Mouse (Mus musculus): Measurements from ENCODE around the gene Dok5. TPM values are rescaled to one million over a fixed set of nuclear protein-coding genes. Genes with fewer than 3 reads are reported as not detected.

Gene Dok5
- polyA plus RNA-seq (2015; fragmentation: Nextera tagmentation; extraction: Ambion mirVana), result 72.6 TPM in 2 replicates

DNA sequence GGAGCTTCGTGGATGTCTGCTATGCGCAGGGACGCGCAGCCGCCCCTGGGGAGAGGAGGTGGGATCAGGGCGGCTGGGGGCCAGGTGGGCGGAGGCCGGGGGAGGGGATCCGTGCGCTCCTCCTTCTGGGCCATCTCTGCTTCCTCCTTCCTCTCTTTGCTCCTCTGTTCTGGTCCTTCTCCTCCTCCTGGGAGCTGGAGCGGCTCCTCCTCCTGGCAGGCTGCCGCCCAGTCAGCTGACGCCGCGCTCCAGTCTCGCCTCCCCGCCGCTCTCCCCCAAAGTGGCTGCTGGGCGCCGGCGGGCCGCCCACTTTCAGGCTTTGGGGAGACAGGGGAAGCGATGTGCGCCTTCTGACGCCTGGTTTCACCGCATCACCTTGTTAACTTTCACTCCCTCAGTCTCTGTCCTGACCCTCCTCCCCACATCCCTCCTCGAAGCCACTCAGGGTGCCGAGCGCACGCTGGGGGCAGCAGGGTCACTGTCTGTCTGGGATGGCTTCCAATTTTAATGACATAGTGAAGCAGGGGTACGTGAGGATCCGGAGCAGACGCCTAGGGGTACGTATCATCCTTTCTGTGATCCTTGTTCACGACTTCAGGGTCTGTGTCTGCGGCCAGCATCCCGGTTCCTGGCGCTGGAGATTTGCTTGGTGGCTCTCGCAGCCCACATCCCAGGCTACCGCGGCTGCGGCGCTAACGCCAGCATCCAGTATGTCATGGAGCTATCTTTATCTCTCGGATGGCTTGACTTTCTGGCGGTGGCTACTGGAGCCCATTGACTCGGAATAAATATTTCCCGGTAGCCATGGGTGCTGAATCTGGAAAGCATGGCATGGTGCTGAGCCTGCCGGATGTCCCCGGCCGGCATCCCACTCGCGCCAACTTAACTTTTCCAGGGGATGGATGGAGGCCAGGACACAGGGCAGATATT lies at the start of gene Dok5:
Dok5 (plus strand) TSS at position 176 of the 930 bp plus-strand sequence.
- Histone ChIP-seq H3K27me3 (no peaks in the 10 kb centered on the region), H3K36me3 (no peaks in the 10 kb centered on the region), H3K9me3 (no peaks in the 10 kb centered on the region), H3K4me3 (peak within 1 kb of the TSS; percentile 58), H3K27ac (replicated peaks) (peak within 1 kb of the TSS; percentile 91), H3K4me2 (peak within 1 kb of the TSS; percentile 76), H3K4me1 (replicated peaks) (peaks cover 52% of the 10 kb centered on the region), H3K9ac (peak within 1 kb of the TSS; percentile 84)
- ATAC-seq (ENCODE audit: low read depth), result peak; percentile 92
- 2% methylated on average over 47 of the region's 53 CpGs for WGBS

DNA sequence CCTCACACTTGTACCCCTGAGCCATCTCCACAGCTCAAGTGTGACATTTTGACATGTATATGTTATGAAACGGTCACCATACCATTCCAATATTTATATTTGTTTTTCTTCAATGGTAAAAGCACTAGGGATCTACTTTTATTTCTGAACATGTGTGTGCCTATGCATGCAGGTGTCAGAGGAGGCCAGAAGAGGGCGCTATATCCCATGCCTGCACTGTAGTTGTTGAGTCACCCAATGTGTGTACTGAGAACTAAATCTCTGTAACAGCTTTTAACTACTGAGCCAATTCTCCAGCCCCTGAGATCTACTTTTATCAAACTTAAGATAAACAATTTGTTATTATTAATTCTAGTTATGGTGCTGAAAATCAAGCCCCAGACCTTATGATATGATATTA lies 48.2 kb upstream of the Dok5 start:
- H3K27me3 ChIP-seq, result no peaks in the 10 kb centered on the region
- ATAC-seq (ENCODE audit: low read depth), result no peak
- H3K9me3 ChIP-seq, result no peaks in the 10 kb centered on the region
- H3K36me3 ChIP-seq, result no peaks in the 10 kb centered on the region
- no peak overlapping the region for H3K4me3 ChIP-seq
- WGBS, result 85% methylated on average over 2 of the region's 2 CpGs
- H3K9ac ChIP-seq, result no peak overlapping the region
- no peaks in the 10 kb centered on the region for H3K4me1 ChIP-seq (replicated peaks)
- H3K27ac ChIP-seq (replicated peaks), result no peak overlapping the region
- H3K4me2 ChIP-seq, result no peak overlapping the region

DNA sequence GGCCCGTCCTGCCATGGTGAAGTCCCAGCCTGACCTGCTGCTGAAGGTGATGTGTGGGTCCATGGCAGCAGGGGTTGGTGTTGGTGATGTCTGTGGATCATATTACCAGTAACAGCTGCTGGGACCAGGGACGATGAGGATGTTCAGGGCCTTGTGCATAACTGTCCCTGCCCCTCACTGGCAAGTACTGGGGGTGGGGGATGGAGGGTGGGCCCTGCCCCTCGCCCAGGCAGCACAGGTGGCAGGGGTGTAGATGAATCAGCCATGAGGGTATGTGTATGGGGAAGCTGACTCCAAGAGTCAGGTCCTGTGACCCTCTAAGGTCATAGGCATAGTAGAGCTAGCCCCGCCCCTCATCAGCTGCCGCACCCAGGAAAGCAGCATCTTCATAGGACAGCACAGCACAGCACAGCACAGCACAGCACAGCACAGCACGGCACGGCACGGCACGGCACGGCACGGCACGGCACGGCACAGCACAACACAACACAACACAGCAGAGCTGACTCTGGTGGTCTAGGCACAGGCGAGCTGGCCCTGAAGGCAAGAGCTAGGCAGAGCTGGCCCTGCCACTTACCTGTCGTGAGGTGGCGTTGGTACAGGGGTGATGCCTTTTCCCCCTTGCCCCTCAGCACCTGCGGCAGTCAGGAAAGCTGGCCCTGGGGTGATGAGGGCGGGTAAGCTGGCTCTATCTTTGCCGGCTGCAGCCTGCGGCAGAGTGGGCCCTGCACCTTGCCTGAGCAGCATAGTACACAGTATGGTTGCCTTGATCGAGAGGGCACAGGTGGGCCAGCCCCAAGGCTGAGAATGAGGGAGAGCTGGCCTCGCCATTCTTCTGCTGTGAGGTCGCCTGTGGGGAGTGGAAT lies 36.3 kb upstream of the Dok5 start:
- Histone ChIP-seq H3K27me3 (no peaks in the 10 kb centered on the region), H3K9ac (no peak overlapping the region), H3K4me1 (replicated peaks) (no peaks in the 10 kb centered on the region), H3K4me2 (no peak overlapping the region), H3K36me3 (no peaks in the 10 kb centered on the region), H3K4me3 (no peak overlapping the region), H3K27ac (replicated peaks) (no peak overlapping the region), H3K9me3 (no peaks in the 10 kb centered on the region)
- 85% methylated on average over 23 of the region's 23 CpGs for WGBS
- ATAC-seq (ENCODE audit: low read depth), result peak; percentile 15; the same call in 1 of the 2 replicates

DNA sequence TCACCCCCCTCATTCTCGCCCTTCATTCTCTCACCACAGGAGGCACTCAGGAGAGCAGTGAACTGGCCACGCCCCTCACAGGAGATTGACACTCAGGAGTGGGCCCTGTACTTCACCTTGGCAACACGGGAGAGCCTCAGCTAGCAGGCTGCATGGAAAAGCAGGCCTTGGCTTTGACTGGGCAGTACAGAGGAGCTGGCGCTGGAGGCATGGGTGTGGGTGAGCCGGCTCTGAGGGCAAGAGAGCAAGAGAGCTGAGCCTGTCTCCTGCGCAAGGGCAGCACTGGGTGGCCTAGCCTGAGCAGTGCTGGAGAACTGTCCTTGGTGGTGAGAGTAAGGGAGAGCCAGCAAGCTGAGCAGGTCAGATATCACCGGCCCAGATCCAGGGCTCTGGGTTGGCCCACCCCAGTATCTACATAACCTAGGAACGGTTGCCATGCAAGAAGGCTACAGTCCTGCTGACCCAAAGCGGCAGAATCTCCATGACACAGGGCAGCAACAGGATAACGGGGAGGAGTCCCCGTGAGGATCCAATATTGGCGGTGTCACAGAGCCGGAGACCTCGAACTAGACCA lies 35.6 kb upstream of the Dok5 start:
- Histone ChIP-seq H3K4me1 (replicated peaks) (no peaks in the 10 kb centered on the region), H3K9ac (no peak overlapping the region), H3K9me3 (no peaks in the 10 kb centered on the region), H3K27me3 (no peaks in the 10 kb centered on the region), H3K4me2 (no peak overlapping the region), H3K27ac (replicated peaks) (no peak overlapping the region), H3K4me3 (no peak overlapping the region), H3K36me3 (no peaks in the 10 kb centered on the region)
- ATAC-seq (ENCODE audit: low read depth), result peak; percentile 23; the same call in 1 of the 2 replicates
- 73% methylated on average over 14 of the region's 14 CpGs for WGBS

DNA sequence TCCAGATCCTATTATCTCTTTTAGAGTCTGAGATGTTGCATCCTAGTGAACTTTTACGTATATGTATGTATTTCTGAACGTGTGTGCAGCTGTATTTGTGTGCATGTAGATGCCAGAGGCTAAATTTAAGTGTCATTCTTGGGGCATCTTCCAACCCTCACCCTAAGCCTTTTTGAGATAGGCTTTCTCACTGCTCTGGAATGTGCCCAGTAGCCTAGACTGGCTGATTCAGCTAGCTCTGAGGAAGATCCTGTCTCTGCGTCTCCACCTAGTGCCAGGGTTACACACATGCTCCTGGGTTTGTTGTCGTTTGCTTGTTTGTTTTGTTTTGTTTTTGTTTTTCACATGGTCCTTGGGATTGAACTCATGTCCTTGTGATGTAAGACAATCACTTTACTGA lies 31.1 kb upstream of the Dok5 start:
- Histone ChIP-seq H3K36me3 (no peaks in the 10 kb centered on the region), H3K27me3 (no peaks in the 10 kb centered on the region), H3K4me1 (replicated peaks) (no peaks in the 10 kb centered on the region), H3K9me3 (no peaks in the 10 kb centered on the region), H3K4me2 (no peak overlapping the region), H3K9ac (no peak overlapping the region), H3K27ac (replicated peaks) (no peak overlapping the region), H3K4me3 (no peak overlapping the region)
- ATAC-seq (ENCODE audit: low read depth), result no peak
- 89% methylated on average over 4 of the region's 4 CpGs for WGBS

DNA sequence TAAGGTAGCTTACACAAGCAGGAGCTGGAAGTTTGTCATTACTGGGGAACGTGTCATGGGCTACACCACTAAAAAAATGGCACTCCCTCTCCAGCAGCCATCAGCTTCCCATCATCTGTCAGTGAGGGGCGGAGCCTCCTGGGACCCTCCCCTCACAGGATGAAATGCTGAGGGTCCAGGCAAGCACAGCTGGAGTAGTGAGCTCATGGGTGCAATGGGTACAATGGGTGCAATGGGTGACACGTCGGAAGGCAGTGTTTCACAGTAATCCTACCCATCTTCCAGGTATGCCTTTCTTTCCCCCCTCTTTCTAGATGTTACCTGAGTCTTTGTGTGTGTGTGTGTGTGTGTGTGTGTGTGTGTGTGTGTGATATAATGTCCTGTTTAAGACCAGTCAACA lies 25.1 kb upstream of the Dok5 start:
- Histone ChIP-seq H3K27me3 (no peaks in the 10 kb centered on the region), H3K4me1 (replicated peaks) (no peaks in the 10 kb centered on the region), H3K36me3 (no peaks in the 10 kb centered on the region), H3K27ac (replicated peaks) (no peak overlapping the region), H3K4me2 (no peak overlapping the region), H3K4me3 (no peak overlapping the region), H3K9me3 (no peaks in the 10 kb centered on the region), H3K9ac (no peak overlapping the region)
- WGBS, result 90% methylated on average over 4 of the region's 4 CpGs
- no peak for ATAC-seq (ENCODE audit: low read depth)

DNA sequence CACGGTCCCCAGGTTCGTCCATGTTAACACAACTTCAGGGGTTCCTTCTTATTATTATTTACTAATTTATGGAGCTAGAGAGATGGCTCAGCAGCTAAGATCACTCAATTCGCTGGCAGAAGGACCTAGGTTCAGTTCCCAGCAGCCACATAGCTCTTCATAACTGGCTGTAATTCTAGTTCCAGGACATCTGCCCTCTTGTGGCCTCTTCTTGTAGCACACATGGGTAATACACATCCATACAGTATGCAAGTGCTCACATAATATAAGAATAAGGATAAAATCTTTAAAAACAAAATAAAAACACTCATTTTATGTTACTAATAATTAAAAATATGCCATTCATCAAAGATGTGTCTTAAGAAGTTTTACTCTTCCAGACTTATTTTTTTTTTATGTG lies 23.9 kb upstream of the Dok5 start:
- no peaks in the 10 kb centered on the region for H3K4me1 ChIP-seq (replicated peaks)
- WGBS, result 90% methylated on average over 3 of the region's 3 CpGs
- H3K9me3 ChIP-seq, result no peaks in the 10 kb centered on the region
- H3K27ac ChIP-seq (replicated peaks), result no peak overlapping the region
- no peak overlapping the region for H3K9ac ChIP-seq
- no peaks in the 10 kb centered on the region for H3K27me3 ChIP-seq
- no peak overlapping the region for H3K4me2 ChIP-seq
- no peaks in the 10 kb centered on the region for H3K36me3 ChIP-seq
- no peak for ATAC-seq (ENCODE audit: low read depth)
- H3K4me3 ChIP-seq, result no peak overlapping the region

DNA sequence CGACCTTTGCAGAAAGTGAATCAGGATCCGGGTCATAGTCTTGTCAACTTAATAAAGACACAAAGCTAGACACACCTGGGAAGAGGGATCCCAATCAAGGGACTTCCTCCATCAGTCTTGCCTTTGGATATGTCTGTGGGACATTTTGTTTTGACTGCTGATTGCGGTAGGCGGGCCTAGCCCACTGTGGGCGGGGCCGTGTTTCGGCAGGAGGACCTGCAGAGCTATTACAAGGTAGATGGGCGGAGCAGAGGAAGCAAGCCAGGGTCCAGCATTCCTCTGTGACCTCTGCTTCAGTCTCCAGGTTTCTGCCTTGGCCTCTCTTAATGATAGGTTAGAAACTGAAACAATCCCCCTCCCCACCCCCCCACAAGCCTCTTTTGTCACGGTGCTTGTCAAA lies 22.7 kb upstream of the Dok5 start:
- Histone ChIP-seq H3K27me3 (no peaks in the 10 kb centered on the region), H3K4me3 (no peak overlapping the region), H3K27ac (replicated peaks) (no peak overlapping the region), H3K4me2 (no peak overlapping the region), H3K4me1 (replicated peaks) (no peaks in the 10 kb centered on the region), H3K9ac (no peak overlapping the region), H3K9me3 (no peaks in the 10 kb centered on the region), H3K36me3 (no peaks in the 10 kb centered on the region)
- 69% methylated on average over 9 of the region's 9 CpGs for WGBS
- ATAC-seq (ENCODE audit: low read depth), result no peak

DNA sequence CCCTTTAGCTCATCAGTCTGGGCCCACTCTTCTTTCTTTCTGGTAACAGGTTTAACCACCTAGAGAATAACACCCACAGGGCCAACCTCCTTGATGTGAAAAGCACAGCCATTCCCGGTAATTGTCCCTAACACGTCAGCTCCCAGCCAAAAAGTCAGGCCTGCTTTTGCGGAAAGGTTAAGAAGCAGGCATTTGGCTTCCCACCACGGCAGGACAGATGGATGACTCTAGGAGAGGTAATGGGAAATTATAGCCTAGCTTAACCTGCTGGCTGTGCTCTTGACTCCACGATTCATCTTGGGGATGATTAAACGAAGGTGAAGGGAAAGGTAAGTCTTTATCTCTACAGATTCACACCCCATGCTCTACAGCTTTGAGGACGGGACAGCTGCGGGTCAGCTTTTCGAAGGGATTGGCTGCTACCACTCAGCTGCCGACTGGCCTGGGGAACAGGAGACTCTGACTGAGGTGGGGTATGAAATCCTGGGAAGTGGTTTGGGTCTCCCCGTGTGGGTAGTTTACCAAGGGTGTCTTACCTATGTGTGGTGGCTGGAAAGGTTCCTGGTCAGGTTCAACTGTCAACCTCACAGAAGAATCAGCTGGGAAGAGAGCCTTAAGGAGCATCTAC lies 18.8 kb upstream of the Dok5 start:
- ATAC-seq (ENCODE audit: low read depth), result no peak
- Histone ChIP-seq H3K27me3 (no peaks in the 10 kb centered on the region), H3K4me3 (no peak overlapping the region), H3K27ac (replicated peaks) (no peak overlapping the region), H3K9ac (no peak overlapping the region), H3K9me3 (no peaks in the 10 kb centered on the region), H3K36me3 (no peaks in the 10 kb centered on the region), H3K4me1 (replicated peaks) (no peaks in the 10 kb centered on the region), H3K4me2 (no peak overlapping the region)
- 83% methylated on average over 11 of the region's 11 CpGs for WGBS

DNA sequence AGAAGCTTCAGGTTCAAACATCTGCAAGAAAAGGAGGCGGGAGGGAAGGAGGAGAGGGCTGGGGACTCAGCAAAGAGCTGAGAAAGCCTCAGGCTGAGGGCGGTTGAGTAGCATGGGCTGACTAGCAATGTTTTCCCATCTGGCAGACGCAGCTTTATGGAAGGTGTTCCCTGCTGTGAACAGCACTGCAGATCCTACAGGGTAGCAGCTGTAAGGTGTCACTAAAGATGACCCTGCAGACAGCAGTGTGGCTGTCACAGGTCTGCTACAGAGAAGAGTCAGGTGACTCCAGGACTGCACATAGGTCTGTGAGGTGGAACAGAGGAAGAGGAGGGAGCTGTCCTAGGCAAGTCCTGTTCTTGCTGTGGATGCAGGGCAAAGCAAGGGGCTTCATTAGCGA lies 11.2 kb upstream of the Dok5 start:
- Histone ChIP-seq H3K36me3 (no peaks in the 10 kb centered on the region), H3K9me3 (no peaks in the 10 kb centered on the region), H3K27me3 (no peaks in the 10 kb centered on the region), H3K4me1 (replicated peaks) (peaks cover 9% of the 10 kb centered on the region), H3K9ac (no peak overlapping the region), H3K27ac (replicated peaks) (no peak overlapping the region), H3K4me2 (no peak overlapping the region), H3K4me3 (no peak overlapping the region)
- peak; percentile 47 for ATAC-seq (ENCODE audit: low read depth)
- 45% methylated on average over 4 of the region's 4 CpGs for WGBS

DNA sequence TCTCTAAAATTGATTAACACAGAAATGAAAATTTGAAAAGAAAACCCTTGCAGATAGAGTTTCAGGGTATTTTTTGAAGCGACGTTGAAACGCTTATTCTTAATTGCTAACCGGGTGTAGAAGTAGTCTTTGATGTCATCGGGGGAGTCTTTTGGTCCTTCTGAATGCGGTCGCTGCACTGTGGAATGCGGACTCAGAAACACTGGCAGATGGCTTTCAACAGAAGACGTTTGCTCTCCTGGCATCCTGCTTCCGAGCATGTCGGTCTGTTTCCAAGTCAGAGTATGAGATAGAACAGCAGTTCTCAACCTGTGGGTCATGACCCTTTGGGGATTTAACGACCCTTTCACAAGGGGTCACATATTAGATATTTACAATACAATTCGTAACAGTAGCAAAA lies 7.5 kb upstream of the Dok5 start:
- H3K9me3 ChIP-seq, result no peaks in the 10 kb centered on the region
- H3K9ac ChIP-seq, result no peak overlapping the region
- no peak overlapping the region for H3K27ac ChIP-seq (replicated peaks)
- ATAC-seq (ENCODE audit: low read depth), result no peak
- no peaks in the 10 kb centered on the region for H3K36me3 ChIP-seq
- 68% methylated on average over 13 of the region's 13 CpGs for WGBS
- no peak overlapping the region for H3K4me3 ChIP-seq
- H3K4me2 ChIP-seq, result no peak overlapping the region
- no peaks in the 10 kb centered on the region for H3K27me3 ChIP-seq
- H3K4me1 ChIP-seq (replicated peaks), result peaks cover 9% of the 10 kb centered on the region

DNA sequence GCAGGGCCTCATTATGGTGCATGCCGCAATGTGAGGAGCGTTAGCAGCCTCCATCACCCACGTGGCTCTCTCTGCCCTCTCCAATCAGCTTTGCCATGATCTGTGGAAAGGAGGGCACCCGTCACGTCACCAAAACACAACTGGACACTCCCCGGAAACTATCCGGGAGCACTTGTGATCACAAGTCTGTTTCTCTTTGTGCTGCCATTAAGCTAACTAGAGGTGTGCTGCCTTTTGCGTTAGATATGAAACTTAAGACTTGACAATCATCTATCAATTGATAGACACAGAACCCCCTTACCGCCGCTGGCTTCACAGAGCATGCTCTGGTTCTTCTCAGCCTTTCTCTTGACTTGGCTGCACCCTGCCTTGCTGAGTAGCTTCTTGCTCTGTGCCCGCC lies 6.9 kb upstream of the Dok5 start:
- H3K4me2 ChIP-seq, result no peak overlapping the region
- H3K36me3 ChIP-seq, result no peaks in the 10 kb centered on the region
- 90% methylated on average over 11 of the region's 11 CpGs for WGBS
- H3K27ac ChIP-seq (replicated peaks), result no peak overlapping the region
- no peaks in the 10 kb centered on the region for H3K27me3 ChIP-seq
- H3K4me3 ChIP-seq, result no peak overlapping the region
- peaks cover 9% of the 10 kb centered on the region for H3K4me1 ChIP-seq (replicated peaks)
- no peak for ATAC-seq (ENCODE audit: low read depth)
- no peaks in the 10 kb centered on the region for H3K9me3 ChIP-seq
- H3K9ac ChIP-seq, result no peak overlapping the region
